24 mouse cellular contexts compared by ENCODE assay signal in genomic region chr3:142186551-142186950, GRCm38 (mm10). TPM values are rescaled to one million over a fixed set of nuclear protein-coding genes. Genes with fewer than 3 reads are reported as not detected.
DNase-seq lines count a peak whose midpoint lies in the region; ATAC-seq and TF ChIP-seq lines count a peak whose summit lies in the region.
"Had no signal": no experiment of that assay in that cellular context is flagged by ENCODE, and none has a peak within 500 bp of the region (broad histone marks: within the 10 kb centered on the region; RNA-seq: fewer than 3 reads in every experiment).

No protein-coding gene starts in this region.

- no peaks in the 10 kb centered on the region for H3K36me3 ChIP-seq in lung, postnatal 0 days (ENCODE audit: insufficient read depth, low read length)
- H3K36me3 ChIP-seq: embryonic facial prominence, embryonic 13.5 days; embryonic facial prominence, embryonic 15.5 days; G1E had no signal

- no peaks in the 10 kb centered on the region for H3K27me3 ChIP-seq in lung, postnatal 0 days (replicated peaks; ENCODE audit: insufficient read depth, low read length)
- H3K27me3 ChIP-seq: embryonic facial prominence, embryonic 15.5 days had no signal

- no peak overlapping the region for H3K9ac ChIP-seq in lung, postnatal 0 days (replicated peaks; ENCODE audit: low read depth)
- H3K9ac ChIP-seq: embryonic facial prominence, embryonic 13.5 days; embryonic facial prominence, embryonic 15.5 days had no signal

- ATAC-seq in lung, postnatal 0 days, result no peak
- ATAC-seq in activated CD4-positive, CD25-positive, alpha-beta regulatory T cell, adult 4 months, result no peak
- ATAC-seq: forebrain, embryonic 14.5 days; forebrain, embryonic 16.5 days had no signal

- TF ChIP-seq CTCF in lung, postnatal 0 days (IDR thresholded peaks at IDR 0.05), result no peak

- no peak overlapping the region for H3K4me2 ChIP-seq in lung, postnatal 0 days (replicated peaks; ENCODE audit: low read depth, low read length)
- H3K4me2 ChIP-seq: embryonic facial prominence, embryonic 13.5 days; embryonic facial prominence, embryonic 15.5 days had no signal

- 73% methylated on average over 3 of the region's 3 CpGs for WGBS in lung, postnatal 0 days

- H3K4me1 ChIP-seq in lung, postnatal 0 days (ENCODE audit: insufficient read depth, low read depth, low read length), result no peaks in the 10 kb centered on the region
- H3K4me1 ChIP-seq: embryonic facial prominence, embryonic 13.5 days; embryonic facial prominence, embryonic 15.5 days had no signal

- H3K27ac ChIP-seq in lung, postnatal 0 days (ENCODE audit: low read length), result no peak overlapping the region
- H3K27ac ChIP-seq: embryonic facial prominence, embryonic 13.5 days; embryonic facial prominence, embryonic 15.5 days had no signal

- peak; percentile 14 for DNase-seq in lung, postnatal 0 days (ENCODE audit: low spot score)
- no peak for DNase-seq in lung, postnatal 10 days
- peak; percentile 2 for DNase-seq in 416B (ENCODE audit: low read depth)
- DNase-seq in NIH3T3 (ENCODE audit: low read depth), result peak; percentile 61
- DNase-seq in fibroblast of lung, adult 2 months (ENCODE audit: low read depth), result peak; percentile 45
- DNase-seq in neural tube, embryonic 10.5 days (ENCODE audit: extremely low spot score, low spot score), result no peak
- no peak for DNase-seq in layer of hippocampus, adult 9-10 months (ENCODE audit: low spot score)
- DNase-seq: adrenal gland, adult 2 months; adrenal gland, postnatal 10 days; adrenal gland, postnatal 25 days; cerebellum, adult 11 months; cerebellum, adult 18-20 months; cerebellum, adult 8-10 months; cerebellum, adult 9-11 months; cerebellum, postnatal 14 days; cerebellum, postnatal 36 days; embryo, embryonic 11 days had no signal

- no peak for TF ChIP-seq EP300 in lung, postnatal 0 days (IDR thresholded peaks at IDR 0.05)

- H3K9me3 ChIP-seq in lung, postnatal 0 days (ENCODE audit: low read length), result no peaks in the 10 kb centered on the region
- H3K9me3 ChIP-seq: embryonic facial prominence, embryonic 15.5 days had no signal

- no peak overlapping the region for H3K4me3 ChIP-seq in lung, postnatal 0 days (ENCODE audit: low read depth, low read length)
- H3K4me3 ChIP-seq: embryonic facial prominence, embryonic 13.5 days; embryonic facial prominence, embryonic 15.5 days; erythroblast, embryonic 14.5 days had no signal

RNA-seq across cellular contexts. Expression of gene Bmpr1b, which starts 17.3 kb away (rescaled TPM):
- 1.8 and 1.9 TPM in 2 replicates for polyA plus RNA-seq in lung, postnatal 0 days (2015; fragmentation: Nextera tagmentation; extraction: Ambion mirVana)
- not detected for polyA plus RNA-seq in activated CD4-positive, CD25-positive, alpha-beta regulatory T cell, adult 4 months (2017; shearing (Covaris generic))
- polyA plus RNA-seq: erythroblast, embryonic 14.5 days; G1E had no signal

Comparison
In these comparisons a context has a peak if more than half of its experiments do, and no peak if none do; other contexts are left out.
1. DNase-seq: peak in lung, postnatal 0 days (single experiment), 416B (single experiment), NIH3T3 (single experiment) and fibroblast of lung, adult 2 months (single experiment); none in lung, postnatal 10 days (single experiment), neural tube, embryonic 10.5 days (single experiment) and layer of hippocampus, adult 9-10 months (single experiment).